In the genomic region with DNA sequence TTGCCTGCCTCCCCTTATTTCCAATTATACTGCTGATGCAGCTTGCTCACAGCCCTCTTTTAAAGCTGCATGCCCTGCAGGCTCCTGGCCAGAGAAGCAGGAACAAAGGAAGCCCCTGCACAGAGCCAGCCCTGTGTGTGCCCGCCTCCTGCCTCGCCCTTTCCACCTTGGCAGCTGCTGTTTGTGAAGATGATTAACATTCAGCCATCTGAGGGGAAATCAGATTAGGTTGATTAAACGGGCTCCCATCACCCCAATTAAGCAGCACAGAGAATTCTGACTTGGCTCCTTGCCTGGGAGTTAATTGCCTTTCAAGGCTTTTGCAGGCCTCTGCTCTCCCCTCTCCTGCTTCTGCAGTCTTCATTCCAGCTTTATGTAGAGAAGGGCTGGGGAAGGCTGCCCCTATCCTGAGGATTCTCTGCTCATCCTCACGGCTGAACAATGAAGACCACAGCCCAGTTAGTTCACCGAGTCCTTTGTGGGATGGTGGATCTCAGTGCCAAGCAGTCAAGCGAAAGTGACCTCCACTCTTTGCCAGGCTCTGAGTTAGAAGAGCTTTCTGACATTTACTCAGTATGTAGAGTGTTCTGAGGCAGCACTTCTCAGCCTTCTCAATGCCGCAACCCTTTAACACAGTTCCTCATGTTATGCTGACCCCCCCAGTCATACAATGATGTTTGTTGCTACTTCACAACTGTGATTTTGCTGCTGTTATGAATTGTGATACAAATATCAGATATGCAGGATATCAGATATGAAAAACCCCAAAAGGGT, we compare ENCODE assay signal across 9 mouse cellular contexts. TPM values are rescaled to one million over a fixed set of nuclear protein-coding genes. Genes with fewer than 3 reads are reported as not detected.
DNase-seq lines count a peak whose midpoint lies in the region; ATAC-seq lines count a peak whose summit lies in the region.
"Had no signal": no experiment of that assay in that cellular context is flagged by ENCODE, and none has a peak within 500 bp of the region (broad histone marks: within the 10 kb centered on the region; RNA-seq: fewer than 3 reads in every experiment).

No protein-coding gene starts in this region.

- 20% methylated on average over 7 of the region's 7 CpGs for WGBS in midbrain, embryonic 14.5 days

- H3K9ac ChIP-seq in midbrain, embryonic 14.5 days (replicated peaks; ENCODE audit: low read length) = peak overlapping the region; percentile 38; the same call in 1 of the 2 replicates

- peak; percentile 34 for DNase-seq in left cerebral cortex, adult 11 months (ENCODE audit: low spot score)
- no peak for DNase-seq in left cerebral cortex, postnatal 36 days (ENCODE audit: low spot score in 2 of 2)
- DNase-seq in frontal cortex, postnatal 10 days (ENCODE audit: low spot score in 2 of 2) = peak; percentile 46 to 56
- peak; percentile 58 to 69 for DNase-seq in kidney, postnatal 4 days
- peak; percentile 88 for DNase-seq in midbrain, embryonic 14.5 days
- no peak for DNase-seq in c-Kit-positive CD71-positive TER-119-positive erythroid progenitor cells, embryonic 14.5 days (ENCODE audit: low spot score)
- DNase-seq in heart, postnatal 4 days = no peak
- no peak for DNase-seq in lung, postnatal 36 days

- no peak overlapping the region for H3K4me3 ChIP-seq in midbrain, embryonic 14.5 days (replicated peaks; ENCODE audit: low read depth, low read length)

- H3K4me2 ChIP-seq in midbrain, embryonic 14.5 days (ENCODE audit: low read length) = no peak overlapping the region

- no peaks in the 10 kb centered on the region for H3K36me3 ChIP-seq in midbrain, embryonic 14.5 days (ENCODE audit: control insufficient read depth, insufficient read depth, low read length)

- ATAC-seq in midbrain, embryonic 14.5 days (ENCODE audit: low FRiP score, low TSS enrichment) = peak; percentile 86

- no peaks in the 10 kb centered on the region for H3K9me3 ChIP-seq in midbrain, embryonic 14.5 days (ENCODE audit: control insufficient read depth, low read length)

- H3K27ac ChIP-seq in midbrain, embryonic 14.5 days (replicated peaks; ENCODE audit: low read depth, low read length) = peak overlapping the region; percentile 93
- H3K27ac ChIP-seq: macrophage had no signal

- intact Hi-C loops in left cerebral cortex, postnatal 36 days (cut with DNase I) = no loop called here

- H3K27me3 ChIP-seq in midbrain, embryonic 14.5 days (ENCODE audit: control insufficient read depth, insufficient read depth, low read length) = no peaks in the 10 kb centered on the region

- peaks cover 10% of the 10 kb centered on the region; the same call in 1 of the 2 replicates for H3K4me1 ChIP-seq in midbrain, embryonic 14.5 days (ENCODE audit: control insufficient read depth, insufficient read depth, low read length)

RNA-seq across cellular contexts. Expression of a gene that starts 2.9 kb away (rescaled TPM):
- not detected for total RNA-seq in left cerebral cortex, postnatal 36 days (2021)
- 0.17 and 0.24 TPM in 2 replicates for polyA plus RNA-seq in midbrain, embryonic 14.5 days (2014; fragmentation: Nextera tagmentation; extraction: Ambion mirVana)
- 1 to 10 TPM; 1.4 to 1.5 TPM for total RNA-seq in heart, postnatal 4 days (2021)
- polyA plus RNA-seq: macrophage had no signal

RNA-seq across cellular contexts. Expression of a gene that starts 26.1 kb away (rescaled TPM):
- 10 to 100 TPM; 27.0 to 33.2 TPM for total RNA-seq in left cerebral cortex, postnatal 36 days (2021)
- 38.1 and 45.6 TPM in 2 replicates for polyA plus RNA-seq in midbrain, embryonic 14.5 days (2014; fragmentation: Nextera tagmentation; extraction: Ambion mirVana)
- total RNA-seq in heart, postnatal 4 days (2021) = 10 to 100 TPM; 50.7 to 53.1 TPM

Comparison
In these comparisons a context has a peak if more than half of its experiments do, and no peak if none do; other contexts are left out.
1. DNase-seq: peak in left cerebral cortex, adult 11 months (single experiment), frontal cortex, postnatal 10 days (2 of 2), kidney, postnatal 4 days (2 of 2) and midbrain, embryonic 14.5 days (single experiment); none in left cerebral cortex, postnatal 36 days (0 of 2), c-Kit-positive CD71-positive TER-119-positive erythroid progenitor cells, embryonic 14.5 days (single experiment), heart, postnatal 4 days (single experiment) and lung, postnatal 36 days (single experiment).